Mouse (Mus musculus) spleen, embryonic (tissue): ENCODE measurements around the gene Gdf9.
"Not testable (repeated sequence)": the region's sequence is repeated elsewhere in the genome, so short reads cannot be mapped to it uniquely, and the experiment has no call there.

Experiments
- CTCF ChIA-PET: fragments of 350-600 bp; sonication (Branson Sonifier 250); formaldehyde crosslinking; loops from one replicate; lab custom pipeline; 2022; lab: Charles Lee

Gene Gdf9

GRCm38 (mm10) chr11:53430670-53431346, at the start of gene Gdf9, which contains the start of gene Uqcrq:
Gene Gdf9, plus strand, starts transcription at chr11:53431023.
Gene Uqcrq, minus strand, starts transcription at chr11:53430831.
- CTCF ChIA-PET: interaction anchor here (0.6 to 1.3 kb wide), 2 partner anchors 11 to 129 kb away, joined by 3 read pairs; no protein-coding TSS in a partner anchor

GRCm38 (mm10) chr11:53383758-53384428, 46.9 kb upstream of the Gdf9 start:
- CTCF ChIA-PET: interaction anchor here (0.5 kb wide), 1 partner anchor 249 kb away, joined by 3 read pairs; no protein-coding TSS in a partner anchor

DNA sequence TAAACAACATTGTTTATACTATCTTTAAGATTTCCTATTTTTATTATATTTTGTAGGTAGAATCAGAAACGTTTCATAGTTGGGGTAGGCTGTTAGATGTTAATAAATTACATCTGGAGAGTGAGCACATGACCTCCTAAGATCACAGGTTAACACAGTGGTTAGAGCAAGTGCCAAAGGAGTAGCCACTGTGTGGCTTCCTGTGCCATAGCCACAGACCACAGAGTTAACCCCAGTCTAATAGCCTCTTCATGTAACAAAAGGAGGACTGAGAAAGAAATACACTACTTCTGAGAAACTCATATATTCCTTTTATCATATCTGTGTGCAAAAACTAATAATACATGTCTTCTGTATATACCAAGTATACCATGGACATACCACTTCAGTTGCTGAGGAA, 37.0 kb upstream of the Gdf9 start:
- CTCF ChIA-PET: no interaction called here

GRCm38 (mm10) chr11:53403638-53404037, 27.2 kb upstream of the Gdf9 start:
- CTCF ChIA-PET: no interaction called here

- CTCF ChIA-PET: no interaction called here
Measured at GRCm38 (mm10) chr11:53411738-53412137, 19.1 kb upstream of the Gdf9 start.

DNA sequence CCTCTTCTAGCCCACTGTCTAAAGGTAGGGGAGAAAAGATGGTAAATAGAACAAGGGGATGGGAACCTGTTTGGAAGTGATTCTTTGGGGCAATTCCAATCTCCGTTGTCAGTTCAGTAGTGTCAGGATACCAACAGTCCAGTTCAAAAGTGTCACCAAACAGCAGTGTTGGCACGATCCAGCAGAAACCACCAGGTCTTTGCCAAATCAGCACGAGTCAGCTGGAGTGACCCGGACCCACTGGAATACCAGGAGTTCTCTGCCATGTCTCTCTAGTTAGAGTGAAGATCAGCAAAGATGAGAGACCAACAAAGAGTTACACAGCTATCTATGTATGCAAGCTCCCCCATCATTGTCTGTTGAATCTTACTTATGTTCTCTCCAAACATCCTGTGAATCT, 17.0 kb upstream of the Gdf9 start:
- CTCF ChIA-PET: no interaction called here

- CTCF ChIA-PET: no interaction called here
Measured at GRCm38 (mm10) chr11:53418048-53418447, 12.8 kb upstream of the Gdf9 start.

DNA sequence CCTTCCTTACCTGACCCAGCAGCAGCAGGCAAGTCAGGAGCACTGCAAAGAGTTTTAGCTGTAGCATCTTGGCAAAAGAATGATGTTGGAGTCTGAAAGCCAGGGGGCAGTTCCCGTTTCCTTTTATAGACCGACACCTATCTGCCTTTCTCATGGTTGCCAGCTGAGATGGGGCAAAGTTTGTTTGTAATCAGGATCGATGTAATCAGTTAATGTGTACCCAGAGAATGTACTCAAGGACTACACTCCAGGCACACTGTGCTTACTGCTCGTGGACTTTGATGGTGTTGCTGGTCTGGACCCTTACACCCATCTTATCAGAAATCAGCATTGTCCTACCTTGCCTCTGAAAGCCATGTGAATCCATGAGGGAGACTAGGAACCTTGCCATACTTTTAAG, 7.8 kb upstream of the Gdf9 start, which contains the start of gene Leap2:
Gene Leap2, minus strand, starts transcription at position 135 of the 400 bp plus-strand sequence.
- CTCF ChIA-PET: no interaction called here

- CTCF ChIA-PET: interaction anchor here (1.2 kb wide), 1 partner anchor 23 kb away, joined by 3 read pairs; no protein-coding TSS in a partner anchor
Measured at GRCm38 (mm10) chr11:53424826-53425225, 6.0 kb upstream of the Gdf9 start.

DNA sequence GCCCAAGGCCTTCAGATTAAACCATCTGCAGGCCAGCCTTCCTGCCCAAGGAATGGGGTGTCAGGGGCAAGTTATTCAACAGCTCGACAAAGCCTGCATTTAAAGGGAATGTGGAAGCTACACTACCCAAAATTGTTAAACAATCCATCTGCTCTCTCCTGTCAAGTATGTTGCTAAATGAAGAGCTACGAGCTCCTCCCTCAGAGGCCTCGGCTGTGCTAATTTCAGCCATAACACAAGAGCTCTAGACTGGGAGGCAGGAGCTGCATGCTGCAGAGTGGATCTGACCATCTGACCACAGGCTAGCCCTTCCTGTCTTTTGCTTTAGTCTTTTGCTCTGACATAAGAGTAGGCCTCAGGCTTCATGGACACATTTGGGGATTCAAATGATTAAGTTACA, 5.6 kb upstream of the Gdf9 start:
- CTCF ChIA-PET: interaction anchor here (1.2 kb wide), 1 partner anchor 24 kb away, joined by 3 read pairs; no protein-coding TSS in a partner anchor

DNA sequence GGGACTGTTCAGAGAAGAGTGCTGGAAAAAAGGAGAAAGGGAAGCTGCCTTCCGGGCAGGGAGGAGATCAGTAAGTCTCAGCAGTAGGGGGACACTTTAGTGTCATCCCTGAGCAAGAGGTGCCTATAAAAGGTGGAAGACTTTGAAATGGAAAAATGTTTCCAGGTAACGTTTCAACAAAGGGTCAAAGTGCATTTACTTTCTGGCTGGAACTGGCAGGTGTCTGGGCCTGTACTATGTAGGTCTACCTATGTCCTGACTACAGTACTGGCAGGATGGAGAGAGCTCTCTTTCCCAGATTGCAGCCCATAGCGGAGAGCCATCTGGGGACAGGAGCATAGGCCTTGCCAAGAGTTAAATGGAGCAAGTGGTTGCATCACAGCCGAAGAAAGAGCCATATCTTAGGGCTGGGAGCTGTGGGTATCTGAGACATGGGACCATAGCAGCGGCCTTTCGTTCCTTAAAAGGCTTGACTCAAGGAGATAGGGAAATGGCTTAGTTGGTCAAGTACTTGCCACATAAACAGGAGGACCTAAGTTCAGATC, 5.0 kb upstream of the Gdf9 start:
- CTCF ChIA-PET: interaction anchor here (1.2 kb wide), 1 partner anchor 24 kb away, joined by 3 read pairs; no protein-coding TSS in a partner anchor

DNA sequence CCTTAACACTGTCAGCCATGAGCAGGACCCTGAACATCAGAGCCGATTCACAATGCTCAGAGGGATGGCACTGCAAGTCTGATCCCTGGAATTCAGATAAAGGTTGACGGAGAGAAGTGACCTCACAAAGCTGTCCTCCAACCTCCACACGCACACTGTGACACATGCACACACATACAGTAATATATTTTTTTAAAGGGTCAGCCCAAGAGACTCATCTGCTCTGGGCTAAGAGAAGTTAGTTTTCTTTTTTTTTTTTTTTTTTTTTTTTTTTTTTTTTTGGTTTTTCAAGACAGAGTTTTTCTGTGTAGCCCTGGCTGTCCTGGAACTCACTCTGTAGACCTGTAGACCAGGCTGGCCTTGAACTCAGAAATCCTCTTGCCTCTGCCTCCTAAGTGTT, 3.9 kb upstream of the Gdf9 start:
- CTCF ChIA-PET: not testable (repeated sequence)

DNA sequence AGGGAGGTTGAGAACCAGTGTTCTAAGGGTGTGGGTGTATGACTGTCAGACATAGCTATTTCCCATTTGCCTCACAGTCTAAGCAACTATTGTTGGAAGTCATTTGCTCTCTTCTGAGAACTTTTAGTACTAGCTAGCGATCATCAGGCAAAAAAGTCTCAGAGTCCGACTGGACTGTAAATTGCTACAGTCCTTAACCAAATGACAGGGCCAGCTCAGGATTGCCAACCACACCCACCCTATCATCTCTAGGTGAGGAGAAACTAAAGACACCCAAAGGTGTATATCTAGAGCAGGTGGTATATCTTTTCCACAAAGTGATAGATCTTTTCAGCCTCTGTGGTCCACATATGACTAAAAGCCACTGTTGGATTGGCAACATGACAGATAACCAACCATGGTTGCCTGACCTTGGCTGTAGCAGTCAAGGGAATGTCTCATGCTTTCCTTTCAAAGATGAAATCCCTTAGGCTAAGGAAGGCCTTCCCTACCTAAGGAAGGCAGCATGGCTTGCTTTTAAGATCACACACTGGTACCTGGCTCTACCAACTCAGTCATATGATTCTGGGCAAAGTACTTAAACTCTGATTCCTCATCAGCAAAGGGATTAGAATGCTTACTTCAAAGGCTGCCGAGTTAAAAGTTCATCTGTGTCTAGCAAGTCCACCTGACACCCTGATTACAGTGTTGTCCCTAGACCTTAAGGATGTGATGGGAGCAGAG, 2.7 kb upstream of the Gdf9 start:
- CTCF ChIA-PET: no interaction called here

- CTCF ChIA-PET: no interaction called here
Measured at GRCm38 (mm10) chr11:53428716-53429057, 2.1 kb upstream of the Gdf9 start.

DNA sequence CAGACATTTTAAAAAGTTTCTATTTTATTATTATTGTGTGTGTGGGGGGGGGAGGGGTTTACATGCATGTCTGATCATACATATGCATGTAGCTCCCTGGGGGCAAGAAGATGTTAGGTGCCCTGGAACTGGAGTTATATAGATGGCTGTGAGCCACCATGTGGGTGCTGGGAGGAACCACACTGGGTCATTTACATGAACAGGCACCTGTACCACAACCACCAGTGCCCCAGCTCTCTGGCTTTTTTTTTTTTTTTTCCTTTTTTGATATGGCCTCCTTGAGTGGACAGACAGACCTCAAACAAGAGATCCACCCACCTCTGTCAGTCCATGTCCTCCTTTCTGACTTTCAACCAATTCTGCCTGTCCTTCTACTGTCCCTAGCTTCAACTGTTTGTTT, 1.6 kb upstream of the Gdf9 start:
- CTCF ChIA-PET: interaction anchor here (0.6 kb wide), 1 partner anchor 510 kb away, joined by 4 read pairs; no protein-coding TSS in a partner anchor

- CTCF ChIA-PET: no interaction called here
Measured at GRCm38 (mm10) chr11:53430300-53430669, 538 bp upstream of the Gdf9 start.

- CTCF ChIA-PET: interaction anchor here (0.8 to 1.3 kb wide), 2 partner anchors 10 to 419 kb away, joined by 3 to 4 read pairs; no protein-coding TSS in a partner anchor
Measured at GRCm38 (mm10) chr11:53431347-53432056, 679 bp downstream of the Gdf9 start.

GRCm38 (mm10) chr11:53433057-53433456, 2.2 kb downstream of the Gdf9 start:
- CTCF ChIA-PET: no interaction called here

- CTCF ChIA-PET: no interaction called here
Measured at GRCm38 (mm10) chr11:53435504-53435903, 4.7 kb downstream of the Gdf9 start.

- CTCF ChIA-PET: no interaction called here
Measured at GRCm38 (mm10) chr11:53436338-53436737, 5.5 kb downstream of the Gdf9 start.

DNA sequence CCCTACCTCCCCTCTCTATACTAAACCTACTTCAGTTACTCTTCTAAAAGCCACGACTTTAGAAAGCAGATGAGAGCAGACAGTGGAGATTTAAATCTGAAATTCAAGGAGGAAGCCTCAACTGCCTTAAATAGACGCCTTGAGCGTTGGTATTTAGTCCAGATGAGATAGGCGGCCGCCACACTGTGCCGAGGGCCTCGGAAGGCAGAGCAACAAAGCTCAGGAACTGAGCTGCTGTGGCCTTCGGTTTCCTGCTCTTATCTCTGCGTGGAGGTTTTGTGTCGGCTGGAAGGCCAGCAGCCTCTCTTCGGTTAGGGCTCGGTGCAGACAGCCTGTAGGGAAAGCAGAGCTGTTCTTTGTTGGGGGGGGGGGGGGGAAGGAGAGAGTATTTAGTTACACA, 11.1 kb downstream of the Gdf9 start:
- CTCF ChIA-PET: interaction anchor here (1.0 kb wide), 1 partner anchor 11 kb away, joined by 3 read pairs; the partner anchor contains the start of gene Gdf9
